Mouse (Mus musculus): Measurements from ENCODE around the gene Prmt1.

DNA sequence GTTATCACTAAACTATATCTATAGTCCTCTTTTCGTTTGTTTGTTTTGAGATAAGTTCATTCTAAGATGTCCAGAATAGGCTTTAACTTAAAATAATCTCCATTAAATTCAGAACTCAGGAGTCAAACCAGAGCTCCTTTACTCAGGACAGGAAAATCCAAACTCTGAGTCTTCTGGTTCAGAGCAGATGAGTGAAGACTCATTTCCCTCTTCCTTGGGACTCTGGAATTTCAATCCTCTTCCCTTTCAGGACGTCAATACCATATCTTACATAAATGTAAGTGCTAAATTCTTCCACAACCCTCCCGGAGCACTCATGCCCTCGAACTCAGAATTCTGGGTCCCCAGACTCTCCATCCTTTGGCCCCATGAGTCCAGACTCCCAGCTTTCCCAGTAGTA lies 30.4 kb upstream of the Prmt1 start:
- TF ChIP-seq CTCF (IDR thresholded peaks at IDR 0.05; ENCODE audit: low read depth) (no peak), EP300 (IDR thresholded peaks at IDR 0.05; ENCODE audit: low read depth) (no peak)

All from liver, embryonic 14.5 days (tissue).